Mouse (Mus musculus) liver, adult 2 months (tissue): ENCODE data around the gene Cdx2. TPM values are rescaled to one million over a fixed set of nuclear protein-coding genes. Genes with fewer than 3 reads are reported as not detected.

Experiments used
- DNase-seq: peaks from one replicate; pipeline ENCODE4 v3.0.0-alpha.2; 2011; ENCODE audit warnings: low read depth, low spot score; ENCODE audit errors: extremely low read depth
- H3K27ac ChIP-seq: fragments of 200-500 bp; replicated peaks from 2 replicates; pipeline ENCODE4 v1.5.1; 2012; ENCODE audit warnings: low read depth, mild to moderate bottlenecking, control low read depth, inconsistent platforms, low read length; ENCODE audit not compliant: insufficient read depth
- H3K27me3 ChIP-seq: fragments of 200-500 bp; 2 replicates; pipeline ENCODE4 v1.6.1; 2012; ENCODE audit warnings: mild to moderate bottlenecking, moderate library complexity, low read length, inconsistent platforms; ENCODE audit not compliant: control insufficient read depth, insufficient read depth
- H3K36me3 ChIP-seq: fragments of 200-500 bp; 2 replicates; pipeline ENCODE4 v1.6.1; 2012; ENCODE audit warnings: low read length, inconsistent platforms; ENCODE audit not compliant: control insufficient read depth, insufficient read depth
- H3K4me1 ChIP-seq: fragments of 200-500 bp; 2 replicates; pipeline ENCODE4 v1.6.1; 2011; ENCODE audit warnings: low read length; ENCODE audit not compliant: control insufficient read depth, insufficient read depth
- H3K4me3 ChIP-seq: fragments of 200-500 bp; 2 replicates; pipeline ENCODE4 v1.5.1; 2011; ENCODE audit warnings: low read depth, mild to moderate bottlenecking, control low read depth, low read length, moderate library complexity; ENCODE audit not compliant: insufficient read depth
- H3K79me2 ChIP-seq: fragments of 200-500 bp; 2 replicates; pipeline ENCODE4 v1.6.1; 2012; ENCODE audit warnings: inconsistent platforms, mild to moderate bottlenecking, low read length, moderate library complexity; ENCODE audit not compliant: control insufficient read depth, insufficient read depth
- H3K9ac ChIP-seq: fragments of 200-500 bp; 2 replicates; pipeline ENCODE4 v1.6.1; 2012; ENCODE audit warnings: low read depth, mild to moderate bottlenecking, control low read depth, inconsistent platforms, low read length
- CTCF ChIP-seq: fragments of 200-500 bp; IDR thresholded peaks from 2 replicates; pipeline ENCODE4 v1.5.1; 2011; ENCODE audit warnings: low read depth, low read length, control low read depth
- POLR2A ChIP-seq: fragments of 200-500 bp; IDR thresholded peaks from 2 replicates; pipeline ENCODE4 v1.6.1; 2011; ENCODE audit warnings: low read length, control low read depth; ENCODE audit not compliant: insufficient read depth; ENCODE audit errors: extremely low read depth
- WGBS: fragments of 180-500 bp; shearing (Covaris S2); methylation state at CpG from one replicate; pipeline ENCODE4 v1.1.7; 2018; 5-methylcytosine and 5-hydroxymethylcytosine counted together
- polyA plus RNA-seq: library from polyadenylated mRNA; depleted of rRNA; stranded (reverse); fragments of >200 nt; gene quantifications from 2 replicates; pipeline ENCODE4 v1.2.3, GENCODE M21; 2012
- total RNA-seq: library from RNA; depleted of rRNA; stranded (reverse); fragments of >200 nt; gene quantifications from 2 replicates; pipeline ENCODE4 v1.2.3, GENCODE M21; 2014

The Cdx2 gene
- total and polyA plus RNA-seq, 2 experiments: 0.04 TPM; not detected in 1

GRCm38 (mm10) chr5:147305856-147306637 is 1.0 kb downstream of the Cdx2 start:
- TF ChIP-seq POLR2A: no peak
- TF ChIP-seq CTCF: no peak
- no peak overlapping the region for H3K9ac ChIP-seq
- no peak overlapping the region for H3K27ac ChIP-seq

GRCm38 (mm10) chr5:147305166-147305565 is 1.9 kb downstream of the Cdx2 start:
- TF ChIP-seq POLR2A (no peak), CTCF (no peak)
- WGBS: 6% methylated on average over 16 of the region's 16 CpGs
- H3K4me1 ChIP-seq: no peaks in the 10 kb centered on the region
- H3K27ac ChIP-seq: no peak overlapping the region
- H3K4me3 ChIP-seq: no peak overlapping the region
- no peak overlapping the region for H3K9ac ChIP-seq
- H3K36me3 ChIP-seq: no peaks in the 10 kb centered on the region
- no peak for DNase-seq
- peaks cover 50% of the 10 kb centered on the region for H3K27me3 ChIP-seq
- no peaks in the 10 kb centered on the region for H3K79me2 ChIP-seq

More at GRCm38 (mm10) chr5:147305856-147306637, 1.0 kb downstream of the Cdx2 start:
- Histone ChIP-seq H3K27me3 (peaks cover 48% of the 10 kb centered on the region), H3K79me2 (no peaks in the 10 kb centered on the region), H3K36me3 (no peaks in the 10 kb centered on the region), H3K4me3 (no peak overlapping the region), H3K4me1 (no peaks in the 10 kb centered on the region)
- DNase-seq: no peak
- WGBS: 3% methylated on average over 57 of the region's 58 CpGs

GRCm38 (mm10) chr5:147304276-147305155 is 2.6 kb downstream of the Cdx2 start:
- no peak overlapping the region for H3K27ac ChIP-seq
- TF ChIP-seq CTCF (no peak), POLR2A (no peak)
- no peak for DNase-seq
- H3K4me1 ChIP-seq: peaks cover 3% of the 10 kb centered on the region
- no peaks in the 10 kb centered on the region for H3K36me3 ChIP-seq
- no peaks in the 10 kb centered on the region for H3K79me2 ChIP-seq
- H3K27me3 ChIP-seq: peaks cover 50% of the 10 kb centered on the region
- 4% methylated on average over 54 of the region's 54 CpGs for WGBS
- H3K9ac ChIP-seq: no peak overlapping the region
- no peak overlapping the region for H3K4me3 ChIP-seq

GRCm38 (mm10) chr5:147302746-147303400 is 4.2 kb downstream of the Cdx2 start:
- Histone ChIP-seq H3K4me1 (peaks cover 3% of the 10 kb centered on the region), H3K36me3 (no peaks in the 10 kb centered on the region), H3K4me3 (no peak overlapping the region), H3K27me3 (peaks cover 45% of the 10 kb centered on the region), H3K9ac (no peak overlapping the region), H3K79me2 (no peaks in the 10 kb centered on the region), H3K27ac (no peak overlapping the region)
- WGBS: 13% methylated on average over 13 of the region's 13 CpGs
- no peak for DNase-seq
- TF ChIP-seq POLR2A (no peak), CTCF (no peak)

GRCm38 (mm10) chr5:147302141-147302540 is 4.9 kb downstream of the Cdx2 start:
- TF ChIP-seq POLR2A: no peak
- Histone ChIP-seq H3K4me1 (peaks cover 3% of the 10 kb centered on the region), H3K36me3 (no peaks in the 10 kb centered on the region), H3K27ac (no peak overlapping the region), H3K27me3 (peaks cover 43% of the 10 kb centered on the region), H3K79me2 (no peaks in the 10 kb centered on the region), H3K4me3 (no peak overlapping the region), H3K9ac (no peak overlapping the region)
- DNase-seq: no peak
- WGBS: 27% methylated on average over 8 of the region's 8 CpGs
